Mouse (Mus musculus): ENCODE data around the gene Zgrf1. TPM values are rescaled to one million over a fixed set of nuclear protein-coding genes. Genes with fewer than 3 reads are reported as not detected.

Gene Zgrf1
- polyA plus RNA-seq, 1 experiment from 2014 or later: 3.6 TPM

DNA sequence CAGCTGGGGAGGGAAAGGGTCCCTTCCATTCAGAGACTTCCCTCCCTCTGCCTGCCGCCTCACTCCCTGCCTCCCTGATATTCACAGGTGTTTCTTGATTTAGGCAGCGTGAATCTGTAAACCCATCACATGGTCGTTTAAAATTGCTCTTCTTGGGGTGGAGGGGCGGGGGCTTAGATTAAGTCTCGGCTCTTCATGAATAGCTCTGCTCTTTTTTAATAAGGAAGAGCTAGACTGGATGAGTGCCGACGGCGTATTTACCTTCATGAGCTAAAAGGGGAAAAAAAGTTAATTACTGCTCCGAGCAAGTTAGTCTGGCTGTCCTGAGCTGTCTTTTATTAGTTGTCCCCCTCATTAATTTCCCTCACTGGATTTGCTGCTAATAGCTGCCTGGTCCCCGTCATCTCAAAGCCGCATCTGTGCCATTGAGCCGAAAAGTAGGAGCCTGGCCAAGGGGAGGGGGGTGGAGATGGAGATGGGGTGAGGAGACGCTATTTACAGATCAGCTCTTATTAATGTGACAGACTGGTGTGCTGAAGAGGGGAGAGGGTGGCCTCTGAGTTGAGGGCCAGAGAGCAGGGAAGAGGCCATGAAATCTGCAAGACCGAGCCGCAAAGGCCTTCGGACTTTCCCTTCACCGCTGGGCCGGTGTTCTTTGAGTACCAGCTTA is 93.0 kb downstream of the Zgrf1 start:
- Histone ChIP-seq H3K36me3 (ENCODE audit: control insufficient read depth, insufficient read depth, low read length) (no peaks in the 10 kb centered on the region), H3K4me2 (ENCODE audit: low read depth, low read length) (no peak overlapping the region), H3K9ac (ENCODE audit: low read depth, low read length) (no peak overlapping the region), H3K4me1 (ENCODE audit: control insufficient read depth, insufficient read depth, low read length) (no peaks in the 10 kb centered on the region), H3K27me3 (replicated peaks; ENCODE audit: control insufficient read depth, insufficient read depth, low read length) (peaks cover 31% of the 10 kb centered on the region), H3K27ac (ENCODE audit: low read length) (no peak overlapping the region), H3K4me3 (ENCODE audit: low read length) (no peak overlapping the region), H3K9me3 (ENCODE audit: control insufficient read depth, low read length) (no peaks in the 10 kb centered on the region)
- WGBS: 52% methylated on average over 18 of the region's 18 CpGs
- no peak for ATAC-seq

DNA sequence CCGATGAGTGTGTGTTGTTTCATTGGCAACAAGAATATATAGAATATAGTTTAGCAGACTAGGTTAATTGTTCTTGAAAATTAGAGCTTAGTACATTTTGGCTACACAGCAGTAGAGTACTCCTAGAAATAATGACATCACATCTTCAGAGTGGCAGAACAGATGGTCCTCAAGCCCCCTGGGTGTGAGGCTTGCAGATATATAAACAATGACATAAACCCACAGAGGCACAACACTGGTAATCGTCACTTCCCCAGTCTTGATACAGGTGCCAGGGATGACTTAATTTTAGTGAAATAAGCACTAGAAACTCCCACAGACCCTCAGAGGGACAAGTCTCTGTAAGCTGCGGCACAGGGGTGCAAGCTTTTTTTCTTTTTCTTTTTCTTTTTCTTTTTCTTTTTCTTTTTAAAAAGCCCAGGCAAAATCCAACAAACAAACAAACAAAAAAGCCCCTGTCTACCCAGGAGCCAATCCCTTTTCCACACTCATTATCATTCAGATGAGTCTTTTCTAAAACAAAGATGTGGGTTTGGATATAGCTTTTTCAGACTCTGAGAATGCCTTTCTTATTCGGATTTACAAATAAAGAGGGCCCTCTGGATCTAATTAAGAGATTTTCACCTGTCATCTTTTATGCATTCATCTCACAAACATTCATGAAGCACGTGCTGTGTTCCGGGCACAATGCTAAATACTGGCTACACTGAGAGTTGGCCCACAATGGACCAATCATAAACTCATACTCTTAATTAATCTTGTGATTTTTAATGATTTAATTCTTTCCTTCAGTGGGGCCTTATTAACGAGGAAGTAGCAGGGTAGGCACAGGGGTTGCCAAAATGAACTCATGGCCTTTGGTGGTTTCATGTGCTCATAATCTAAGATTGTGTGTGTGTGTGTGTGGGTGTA is 98.7 kb downstream of the Zgrf1 start:
- Histone ChIP-seq H3K4me1 (ENCODE audit: control insufficient read depth, insufficient read depth, low read length) (no peaks in the 10 kb centered on the region), H3K36me3 (ENCODE audit: control insufficient read depth, insufficient read depth, low read length) (no peaks in the 10 kb centered on the region), H3K4me3 (ENCODE audit: low read length) (no peak overlapping the region), H3K9ac (ENCODE audit: low read depth, low read length) (no peak overlapping the region), H3K27ac (ENCODE audit: low read length) (no peak overlapping the region), H3K27me3 (replicated peaks; ENCODE audit: control insufficient read depth, insufficient read depth, low read length) (peaks cover under 1% of the 10 kb centered on the region; the same call in 1 of the 2 replicates), H3K9me3 (ENCODE audit: control insufficient read depth, low read length) (no peaks in the 10 kb centered on the region), H3K4me2 (ENCODE audit: low read depth, low read length) (no peak overlapping the region)
- 59% methylated on average over 7 of the region's 7 CpGs for WGBS
- ATAC-seq: no peak

- Histone ChIP-seq H3K36me3 (ENCODE audit: control insufficient read depth, insufficient read depth, low read length) (no peaks in the 10 kb centered on the region), H3K9ac (ENCODE audit: low read depth, low read length) (no peak overlapping the region), H3K4me1 (ENCODE audit: control insufficient read depth, insufficient read depth, low read length) (no peaks in the 10 kb centered on the region), H3K27me3 (replicated peaks; ENCODE audit: control insufficient read depth, insufficient read depth, low read length) (no peaks in the 10 kb centered on the region), H3K4me2 (ENCODE audit: low read depth, low read length) (no peak overlapping the region), H3K9me3 (ENCODE audit: control insufficient read depth, low read length) (no peaks in the 10 kb centered on the region), H3K4me3 (ENCODE audit: low read length) (no peak overlapping the region), H3K27ac (ENCODE audit: low read length) (no peak overlapping the region)
- no peak for ATAC-seq
- WGBS: 78% methylated on average over 7 of the region's 7 CpGs
Observed at GRCm38 (mm10) chr3:127660712-127661111, 107.4 kb downstream of the Zgrf1 start.

DNA sequence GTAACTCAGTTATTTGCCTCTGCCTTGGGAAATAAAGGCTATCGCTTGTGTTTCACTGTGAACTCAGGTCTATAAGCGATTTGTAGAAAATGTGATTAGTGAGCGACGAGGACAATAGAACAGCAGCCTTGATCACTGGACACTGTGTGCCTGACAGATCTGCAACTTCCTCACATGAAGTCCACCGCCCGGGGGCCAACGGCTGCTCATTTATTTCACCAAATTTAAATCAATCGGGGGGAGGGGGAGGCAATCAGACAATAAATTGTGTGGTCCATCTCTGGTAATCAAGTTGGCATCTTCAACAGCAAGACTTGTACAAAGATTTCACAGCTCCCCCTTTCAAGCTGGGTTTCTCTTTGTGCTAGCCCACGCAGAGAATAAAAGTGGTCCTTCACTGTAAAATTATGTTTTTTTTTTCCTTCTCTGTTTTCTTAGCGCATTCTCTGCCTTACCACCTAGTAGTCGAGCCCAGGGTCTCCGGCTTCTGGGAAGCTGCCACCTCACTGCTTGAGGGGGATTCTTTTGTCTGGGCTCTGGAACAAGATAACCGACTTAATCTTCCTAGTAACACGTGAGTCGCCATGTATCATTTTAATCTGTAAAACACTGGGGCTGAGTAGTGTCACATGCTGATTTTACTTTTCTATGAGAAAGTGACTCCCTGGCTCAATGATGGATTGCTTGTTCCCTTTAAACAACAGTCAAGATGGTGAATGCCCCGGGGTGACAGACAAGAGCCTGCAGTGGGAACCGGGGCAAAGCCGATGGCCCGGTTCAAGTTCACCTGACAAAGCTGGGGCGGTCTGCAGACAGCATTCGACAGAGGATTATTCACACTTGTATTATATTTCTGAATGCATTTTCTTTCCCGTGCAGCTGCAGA is 108.6 kb downstream of the Zgrf1 start:
- H3K36me3 ChIP-seq (ENCODE audit: control insufficient read depth, insufficient read depth, low read length): no peaks in the 10 kb centered on the region
- ATAC-seq: no peak
- H3K4me2 ChIP-seq (ENCODE audit: low read depth, low read length): no peak overlapping the region
- WGBS: 69% methylated on average over 22 of the region's 22 CpGs
- H3K4me1 ChIP-seq (ENCODE audit: control insufficient read depth, insufficient read depth, low read length): no peaks in the 10 kb centered on the region
- no peak overlapping the region for H3K4me3 ChIP-seq (ENCODE audit: low read length)
- no peak overlapping the region for H3K27ac ChIP-seq (ENCODE audit: low read length)
- H3K9me3 ChIP-seq (ENCODE audit: control insufficient read depth, low read length): no peaks in the 10 kb centered on the region
- H3K27me3 ChIP-seq (replicated peaks; ENCODE audit: control insufficient read depth, insufficient read depth, low read length): no peaks in the 10 kb centered on the region
- H3K9ac ChIP-seq (ENCODE audit: low read depth, low read length): no peak overlapping the region

MicroRNA genes within 50 kb of the gene (microRNA counts, 519-probe panel; counts per million panel counts)
- microRNA mmu-miR-302a (726 counts per million, percentile 2 among the panel's probes with 10 or more counts), microRNA mmu-miR-302b (35.7 counts per million), microRNA mmu-miR-302c (35.7 counts per million), microRNA mmu-miR-302d (1,850 counts per million, percentile 34 among the panel's probes with 10 or more counts), microRNA mmu-miR-367 (2,528 counts per million, percentile 62 among the panel's probes with 10 or more counts)

Small RNA genes lying within 50 kb of the gene (microRNA-seq; reads per million reads assigned to microRNA genes)
- gene Mir302a (48.5 reads per million, percentile 40 among the genes with 10 or more reads in this experiment), gene Mir302b (28.5 reads per million, percentile 34 among the genes with 10 or more reads in this experiment), gene Mir302c (2.5 reads per million, percentile 5 among the genes with 10 or more reads in this experiment), gene Mir302d (46.4 reads per million, percentile 39 among the genes with 10 or more reads in this experiment), gene Mir367 (not detected)

Other genes starting within 250 kb of the Zgrf1 start
- gene Ank2, start 54.1 kb upstream of the Zgrf1 start, polyA plus RNA-seq (2015; fragmentation: Nextera tagmentation; extraction: Ambion mirVana): 14.7 and 15.8 TPM in 2 replicates
- 39.1 and 46.7 TPM in 2 replicates for gene Larp7, start 140 bp upstream of the Zgrf1 start, polyA plus RNA-seq (2015; fragmentation: Nextera tagmentation; extraction: Ambion mirVana)
- gene Neurog2, start 79.6 kb downstream of the Zgrf1 start, polyA plus RNA-seq (2015; fragmentation: Nextera tagmentation; extraction: Ambion mirVana): not detected in 2 replicates
- gene Alpk1, start 227.0 kb downstream of the Zgrf1 start, polyA plus RNA-seq (2015; fragmentation: Nextera tagmentation; extraction: Ambion mirVana): 1.6 and 2.5 TPM in 2 replicates
- 27.4 and 35.2 TPM in 2 replicates for gene Tifa, start 236.3 kb downstream of the Zgrf1 start, polyA plus RNA-seq (2015; fragmentation: Nextera tagmentation; extraction: Ambion mirVana)